Mouse (Mus musculus) layer of hippocampus, postnatal 36 days (tissue): ENCODE results near the gene Slc24a3. TPM values are rescaled to one million over a fixed set of nuclear protein-coding genes. Genes with fewer than 3 reads are reported as not detected.
A peak's percentile ranks its signal among the peaks of the same experiment; 100 is the strongest.

Source experiments
- DNase-seq, 2 experiments: peaks; one replicate each; pipeline ENCODE4 v3.0.0; 2022
- total RNA-seq, 2 experiments: library from RNA; stranded (reverse); gene quantifications; 2 replicates each; pipeline ENCODE4 v1.2.3; 2021

Gene Slc24a3
- total RNA-seq, 2 experiments from 2014 or later: 182 to 185 TPM

DNA sequence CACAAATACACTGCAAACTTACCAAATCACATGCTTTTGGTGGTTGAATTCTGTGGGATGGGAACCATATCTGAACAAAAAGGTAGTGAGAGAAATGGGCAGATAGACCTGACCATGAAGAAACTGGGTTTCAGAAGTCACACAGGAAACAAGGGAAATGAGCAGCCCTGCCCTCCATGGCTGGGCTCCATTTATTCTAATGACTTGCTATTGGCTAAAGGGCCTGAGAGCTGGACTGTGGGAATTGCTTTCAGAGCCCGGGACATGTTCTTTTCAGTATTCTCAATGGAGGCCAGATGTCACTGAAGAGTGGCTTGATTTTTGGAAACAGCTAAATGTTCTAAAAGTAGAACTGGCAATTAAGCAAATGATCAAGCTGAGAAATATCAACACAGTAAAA is 120.9 kb downstream of the Slc24a3 start:
- peak in 1 of 2 experiments; percentile 8 for DNase-seq

DNA sequence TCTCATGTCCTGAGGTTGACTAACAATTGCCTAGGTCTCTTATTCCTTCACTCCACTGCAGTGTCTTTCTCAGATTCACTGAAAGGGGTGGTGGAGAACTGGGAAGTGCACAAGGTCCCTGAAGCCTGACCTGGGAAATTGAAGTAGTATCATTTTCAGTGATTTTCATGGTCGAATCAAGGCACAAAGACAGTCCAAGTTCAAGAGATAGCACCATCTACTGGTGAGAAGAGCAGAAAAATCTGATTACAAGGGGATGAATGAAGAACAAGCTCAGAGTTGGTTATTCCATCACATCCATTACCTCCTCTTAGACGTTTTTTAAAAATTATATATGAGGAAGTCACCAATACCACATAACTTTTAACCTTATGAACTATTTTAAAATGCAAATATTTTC is 123.9 kb downstream of the Slc24a3 start:
- DNase-seq: no peak

DNA sequence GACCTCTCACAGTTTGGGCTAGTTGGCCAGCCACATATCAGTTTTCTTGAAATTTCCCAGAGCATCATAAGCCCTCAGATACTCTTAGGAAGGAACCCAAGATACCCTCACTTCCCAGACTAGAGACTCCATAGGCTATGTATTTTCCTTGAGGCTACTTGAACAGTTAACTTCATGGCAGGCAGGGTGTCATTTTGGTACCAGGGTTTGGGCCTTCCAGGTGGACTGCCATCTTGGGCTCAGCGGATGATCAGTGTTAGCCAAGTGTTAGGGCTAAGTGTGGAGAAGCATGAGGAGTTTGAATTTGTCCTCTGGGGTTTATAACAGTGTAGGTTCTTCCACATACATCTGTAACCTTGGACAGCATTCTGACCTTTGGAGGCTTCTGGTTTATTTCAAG is 124.6 kb downstream of the Slc24a3 start:
- no peak for DNase-seq

DNA sequence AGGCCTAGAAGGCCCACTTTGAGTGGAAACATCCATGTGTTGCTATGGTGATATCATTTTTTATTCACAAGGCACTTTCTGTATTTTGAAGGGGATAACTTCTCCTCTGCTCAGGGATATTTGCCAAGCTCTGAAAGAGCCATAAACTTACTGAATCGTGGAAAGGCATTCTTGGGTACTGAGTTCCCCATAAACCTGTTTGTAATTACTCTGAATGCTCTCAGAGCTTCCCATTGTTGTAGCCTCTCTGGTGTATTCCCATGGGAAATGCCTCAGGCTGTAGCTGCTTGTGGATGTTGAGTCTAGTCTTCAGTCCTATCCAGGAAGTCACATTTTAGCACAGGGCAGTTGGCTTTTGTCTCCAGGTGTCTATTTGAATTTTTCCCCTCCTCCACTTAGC is 125.3 kb downstream of the Slc24a3 start:
- no peak for DNase-seq

DNA sequence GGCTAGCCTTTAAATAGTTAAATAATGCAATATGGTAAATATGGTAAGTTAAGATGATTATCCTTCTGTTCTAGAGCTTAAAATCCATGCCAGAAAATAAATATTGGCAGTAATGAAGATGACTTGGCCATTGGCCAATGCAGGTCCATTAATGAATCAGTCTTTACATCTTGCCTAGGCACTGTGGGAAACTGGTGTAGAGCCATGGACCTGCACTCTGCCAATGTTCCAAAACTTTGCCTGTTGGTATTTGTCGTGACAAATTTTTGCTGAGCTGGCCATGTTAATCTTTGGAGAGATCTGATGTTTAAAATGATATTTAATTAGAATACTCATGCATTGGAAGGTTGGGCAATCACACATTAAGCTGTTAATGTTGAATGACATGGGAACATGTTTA is 129.4 kb downstream of the Slc24a3 start:
- no peak for DNase-seq

DNA sequence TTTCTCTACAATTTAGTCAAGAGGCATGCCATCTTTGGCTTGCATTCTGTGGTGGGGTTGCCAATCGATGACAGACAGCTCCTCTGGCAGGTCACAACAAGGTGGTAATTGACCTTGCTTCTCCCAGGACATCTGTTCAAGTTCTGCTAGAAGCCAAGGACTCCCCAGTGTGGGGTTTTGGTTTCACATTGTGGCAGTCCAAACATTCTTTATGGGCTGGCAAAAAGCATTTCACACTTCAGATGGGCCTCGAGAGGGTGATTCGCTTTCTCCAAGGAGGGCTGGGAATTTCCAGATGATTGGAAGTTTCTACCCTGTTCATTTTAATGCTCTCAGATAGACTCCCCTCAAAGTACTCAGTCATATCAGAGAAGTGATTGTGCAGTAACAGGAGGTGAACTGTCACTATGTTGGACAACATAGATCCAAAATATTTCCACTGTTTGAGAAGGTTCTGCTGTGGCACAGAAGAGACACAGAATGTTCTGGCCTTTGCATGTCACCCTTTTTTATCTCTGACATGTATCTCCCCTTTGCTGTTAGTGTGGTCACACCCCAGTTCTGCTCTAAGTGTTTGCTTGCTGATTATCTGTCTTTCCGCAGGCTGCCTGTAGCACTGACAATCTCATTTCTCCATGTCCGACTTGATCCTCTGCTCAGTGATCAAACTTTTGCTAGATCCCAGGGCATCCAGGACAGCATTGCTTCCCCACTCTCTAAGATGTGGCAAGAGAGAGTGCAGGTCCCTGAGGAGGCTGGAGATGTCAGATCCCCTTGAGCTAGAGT is 132.6 kb downstream of the Slc24a3 start:
- DNase-seq: no peak

DNA sequence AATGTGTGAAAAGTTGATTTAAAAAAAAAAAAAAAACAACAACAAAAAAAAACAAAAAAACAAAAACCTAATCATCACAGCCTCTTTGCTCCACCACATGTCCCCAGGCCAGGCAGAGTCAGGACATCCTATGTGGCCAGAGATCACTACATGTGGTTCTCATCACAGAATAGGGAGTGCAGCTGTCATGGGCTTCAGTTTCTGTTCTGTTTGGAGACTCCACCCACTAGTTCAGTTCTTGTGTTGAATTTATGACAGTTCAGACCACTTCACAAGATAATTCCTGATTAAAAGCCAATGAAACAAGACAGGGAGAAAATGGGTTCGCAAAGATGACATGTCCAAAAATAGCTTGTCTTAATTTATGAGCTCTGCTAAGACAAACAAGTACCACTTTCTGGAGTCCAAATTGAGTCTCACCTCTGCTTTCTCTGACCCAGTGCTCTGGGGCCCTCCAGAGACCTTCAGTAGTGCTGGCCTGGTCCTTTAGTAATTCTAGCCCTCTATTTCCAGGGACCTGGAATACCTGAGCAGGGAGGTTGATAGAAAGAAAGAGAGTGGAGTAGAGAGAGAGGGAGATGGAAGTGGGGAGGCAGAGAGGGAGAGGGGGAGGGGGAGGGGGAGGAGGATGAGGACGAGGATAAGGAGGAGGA is 139.8 kb downstream of the Slc24a3 start:
- DNase-seq: no peak

DNA sequence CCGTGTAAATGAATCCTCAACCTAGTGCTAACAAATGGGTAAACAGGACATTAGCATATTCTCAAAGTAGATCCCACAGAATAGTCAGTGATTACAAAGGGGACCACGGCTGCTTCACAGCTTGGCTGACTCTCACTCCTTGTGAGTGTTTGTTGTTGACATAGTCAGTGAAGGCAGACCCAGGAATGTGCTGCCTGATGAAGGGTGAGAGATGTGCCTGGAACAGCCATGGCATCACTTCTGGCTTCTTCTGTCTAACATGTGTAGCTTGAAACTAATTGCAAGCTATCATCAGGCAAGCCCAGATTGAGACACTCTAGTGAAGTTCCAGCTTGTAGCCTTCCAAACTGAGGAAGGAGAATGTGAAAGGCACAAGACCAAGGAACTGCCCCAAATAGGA is 151.4 kb downstream of the Slc24a3 start:
- DNase-seq: no peak

DNA sequence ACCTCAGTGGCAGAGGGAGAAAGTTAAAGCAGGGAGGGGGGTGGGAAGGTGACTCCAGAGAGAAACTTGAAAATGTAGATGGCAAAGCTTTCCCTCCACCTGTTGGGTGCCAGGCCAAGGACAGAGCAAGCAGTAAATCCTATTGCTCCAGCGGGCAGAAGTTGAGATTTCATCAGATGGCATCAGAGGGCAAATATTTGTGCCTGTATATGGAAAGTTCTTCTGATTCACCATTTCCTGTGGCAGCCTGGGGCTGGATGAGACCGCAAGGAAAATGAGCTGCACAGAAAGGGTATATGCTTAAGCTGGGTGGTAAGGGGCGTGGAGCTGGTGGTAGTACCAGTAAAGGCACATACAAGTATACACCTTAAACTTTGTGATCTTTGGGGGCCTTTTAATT is 153.7 kb downstream of the Slc24a3 start:
- no peak for DNase-seq

DNA sequence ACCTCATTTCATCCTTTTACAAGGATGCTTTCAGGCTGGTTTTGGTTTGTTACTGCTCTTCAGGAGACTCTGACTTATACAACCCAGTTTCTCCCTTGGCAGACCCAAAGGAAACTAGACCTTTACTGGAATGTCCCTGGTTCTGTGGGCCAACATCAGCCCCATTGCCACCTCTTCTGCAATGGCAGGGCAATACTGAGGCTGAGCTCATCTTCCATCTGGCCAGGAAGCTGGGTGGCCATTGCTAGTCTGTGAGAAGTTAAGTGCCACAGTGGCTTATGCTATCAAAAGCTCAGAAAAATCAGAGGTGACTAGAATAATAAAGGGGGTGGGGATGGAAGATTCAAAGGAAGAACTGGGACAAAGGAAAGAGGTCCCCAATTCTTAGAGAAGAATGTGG is 154.2 kb downstream of the Slc24a3 start:
- no peak for DNase-seq

DNA sequence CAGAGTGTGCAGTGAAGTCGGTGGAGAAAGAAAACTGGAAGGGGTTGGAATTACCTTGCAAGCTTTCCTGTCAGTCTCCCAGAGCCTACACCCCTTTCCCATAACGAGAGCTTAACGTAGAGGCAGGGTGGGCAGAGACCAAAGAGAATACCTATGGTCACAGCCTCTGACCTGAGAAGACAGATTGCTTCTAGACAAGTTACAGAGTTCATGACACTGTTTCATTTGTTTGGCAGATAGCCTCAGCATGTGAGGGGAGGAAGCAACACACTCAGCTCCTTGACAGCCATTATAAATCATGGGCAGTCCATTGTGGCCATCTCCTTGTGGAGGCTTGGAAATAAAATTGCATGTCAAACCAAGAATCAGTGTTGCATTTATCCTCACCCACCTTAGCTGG is 156.9 kb downstream of the Slc24a3 start:
- DNase-seq: no peak

DNA sequence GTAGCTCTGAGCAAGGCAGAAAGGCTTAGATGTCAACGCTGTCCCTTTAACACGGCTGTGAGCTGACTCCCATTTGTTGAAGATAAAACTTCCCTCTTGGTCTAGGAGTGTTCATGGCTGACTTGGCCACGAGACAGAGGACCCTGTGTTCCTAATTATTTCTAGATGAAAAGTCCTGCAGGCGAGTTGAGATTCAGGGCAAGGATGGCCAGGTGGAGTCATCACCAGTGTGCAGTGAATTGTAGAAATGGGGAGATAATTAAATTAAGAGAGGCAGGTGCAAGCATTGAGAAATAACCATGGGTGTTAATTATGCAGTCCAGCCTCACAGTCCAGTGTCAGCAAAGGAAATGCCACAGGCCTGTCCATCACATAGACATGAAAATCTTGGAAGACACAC is 158.3 kb downstream of the Slc24a3 start:
- DNase-seq: no peak

DNA sequence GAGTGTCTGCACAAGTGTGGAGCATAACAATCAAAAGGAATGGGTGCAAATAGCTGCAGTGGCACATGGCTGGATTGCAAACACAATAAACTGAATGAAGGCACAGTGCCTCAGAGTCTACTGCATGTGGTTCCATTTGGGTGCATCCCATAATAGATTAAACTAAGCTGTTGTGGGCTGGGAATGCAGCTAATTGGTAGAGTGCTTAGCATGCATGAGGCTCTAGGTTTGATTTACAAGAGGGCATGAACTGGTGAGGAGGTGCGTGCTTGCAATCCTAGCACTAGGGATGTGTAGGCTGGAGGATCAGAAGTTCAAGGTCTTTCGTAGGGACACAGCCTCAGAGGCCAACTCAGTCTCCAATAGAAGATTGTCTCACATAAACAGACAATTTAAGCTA is 159.0 kb downstream of the Slc24a3 start:
- DNase-seq: no peak

DNA sequence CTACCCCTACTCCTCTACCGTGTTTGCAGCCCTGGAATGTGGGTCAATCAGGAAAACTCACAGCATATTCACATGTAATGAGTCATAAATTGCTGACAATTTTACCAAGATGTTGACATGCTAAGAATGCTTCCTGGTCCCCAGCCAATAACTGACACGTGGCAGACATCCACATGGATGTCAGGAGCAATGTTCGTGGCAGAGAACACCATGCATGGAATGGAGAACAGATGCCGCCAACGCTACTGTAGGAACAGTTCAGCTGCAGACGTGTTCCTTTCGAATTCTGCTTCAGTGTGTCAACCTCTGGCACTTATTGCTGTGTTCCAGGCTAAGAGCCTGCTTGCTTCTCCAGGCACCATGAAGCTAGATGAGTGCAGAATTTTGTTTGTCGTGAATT is 162.2 kb downstream of the Slc24a3 start:
- DNase-seq: peak; percentile 41 to 48

DNA sequence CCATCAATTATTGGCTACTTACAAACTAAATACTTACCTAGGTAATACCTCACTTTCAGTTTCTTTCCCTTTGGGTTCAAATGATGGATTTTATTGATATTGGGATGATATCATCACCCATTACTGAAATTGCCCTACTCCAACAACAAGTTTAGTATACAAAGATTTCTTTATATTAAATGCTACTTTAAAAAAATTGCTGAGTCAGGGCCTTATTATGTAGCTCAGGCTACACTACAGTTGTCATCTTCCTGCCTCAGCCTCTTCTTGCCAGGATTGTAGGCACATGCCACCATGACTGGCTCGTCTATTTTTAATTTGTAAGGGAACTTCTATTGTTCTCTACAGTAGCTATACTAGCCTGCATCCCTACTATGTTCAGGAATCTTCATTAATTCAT is 164.0 kb downstream of the Slc24a3 start:
- no peak for DNase-seq

DNA sequence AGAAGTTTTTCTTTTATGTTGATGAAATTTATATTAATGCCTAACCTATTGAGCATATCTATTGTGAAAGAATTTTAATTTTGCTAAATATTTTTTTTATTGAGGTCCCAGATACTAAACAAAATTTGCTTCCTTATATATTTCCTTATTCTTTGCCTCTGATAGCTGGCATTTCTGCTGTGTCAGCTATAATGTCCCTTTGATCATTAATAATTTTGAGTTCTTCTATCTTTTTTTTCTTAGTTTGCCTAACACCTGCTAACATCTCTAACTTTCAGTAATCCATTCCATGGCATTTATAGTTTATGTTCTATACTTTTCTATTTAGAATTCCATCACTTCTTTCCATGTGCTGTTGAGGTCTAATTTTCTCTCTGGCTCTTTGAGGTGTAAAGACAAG is 165.9 kb downstream of the Slc24a3 start:
- no peak for DNase-seq

DNA sequence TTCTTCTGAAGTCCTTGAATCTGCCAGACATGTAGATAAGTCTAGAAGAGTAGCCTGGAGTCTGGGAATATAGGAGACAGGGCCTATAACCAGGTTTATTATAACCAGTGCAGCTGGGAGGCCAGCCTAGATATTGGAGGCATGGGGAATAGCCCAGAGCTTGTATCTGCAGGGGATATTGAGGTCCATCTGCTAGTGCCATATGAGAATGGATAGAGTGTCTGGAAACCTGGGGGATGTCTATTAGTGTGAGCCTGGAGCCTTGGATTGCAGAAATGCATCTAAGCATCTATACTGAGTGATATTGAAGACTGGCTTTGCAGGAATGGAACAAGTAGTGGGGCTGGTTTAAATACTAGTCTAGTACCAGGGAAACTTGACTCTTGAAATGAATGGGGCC is 168.9 kb downstream of the Slc24a3 start:
- DNase-seq: no peak

DNA sequence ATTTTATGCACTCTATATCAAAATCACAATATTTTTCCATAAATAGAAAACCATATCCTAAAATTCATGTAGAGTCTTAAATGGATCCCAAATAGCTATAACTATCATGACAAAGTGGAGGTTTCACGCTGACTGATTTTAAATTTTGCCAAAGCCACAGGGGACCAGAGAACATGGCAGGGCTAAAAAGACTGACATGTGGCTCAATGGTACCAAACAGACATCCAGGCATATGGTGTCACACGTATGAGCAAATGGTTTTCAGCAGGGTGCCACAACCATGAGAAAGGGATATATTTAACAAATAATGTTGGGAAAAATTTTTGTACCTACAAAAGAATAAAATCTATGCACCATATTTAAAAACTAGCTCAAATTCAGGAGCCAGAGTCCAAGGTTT is 173.3 kb downstream of the Slc24a3 start:
- no peak for DNase-seq

DNA sequence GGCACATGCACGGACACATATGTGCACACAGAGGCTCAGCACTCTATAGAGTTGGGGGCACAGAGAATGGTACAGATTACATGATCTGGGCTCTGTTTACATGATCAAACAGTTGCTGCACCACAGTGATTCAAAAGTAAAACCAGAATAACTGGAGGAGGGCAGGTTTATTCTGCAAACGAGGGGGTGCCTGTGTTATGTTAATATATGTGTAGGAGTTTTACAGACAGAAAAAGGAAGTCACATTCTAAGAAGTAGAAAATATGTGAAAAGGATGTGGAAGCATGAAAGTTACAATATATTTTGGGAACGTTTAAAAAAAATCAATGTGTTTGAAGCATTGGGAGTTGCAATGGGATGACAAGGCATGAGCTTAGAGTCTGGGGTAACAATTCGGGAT is 175.4 kb downstream of the Slc24a3 start:
- no peak for DNase-seq

DNA sequence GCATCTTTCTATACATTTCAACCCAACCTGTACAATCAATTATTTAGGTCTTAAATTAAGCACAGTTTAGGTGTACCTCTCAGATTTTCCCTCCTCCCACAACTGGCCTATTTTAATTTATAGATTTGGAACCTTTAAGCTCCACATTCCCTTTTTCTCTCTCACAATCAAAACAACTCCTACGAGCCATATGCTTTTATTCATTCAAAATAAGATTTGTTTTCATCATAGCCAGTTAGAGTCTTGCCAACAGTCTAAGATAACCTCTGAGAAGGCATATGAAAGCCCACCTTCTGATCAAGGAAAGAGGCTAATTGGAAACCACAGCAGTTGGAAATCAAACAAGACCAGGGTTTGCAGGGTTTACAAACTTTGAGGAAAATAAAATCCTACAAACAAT is 177.0 kb downstream of the Slc24a3 start:
- DNase-seq: no peak

DNA sequence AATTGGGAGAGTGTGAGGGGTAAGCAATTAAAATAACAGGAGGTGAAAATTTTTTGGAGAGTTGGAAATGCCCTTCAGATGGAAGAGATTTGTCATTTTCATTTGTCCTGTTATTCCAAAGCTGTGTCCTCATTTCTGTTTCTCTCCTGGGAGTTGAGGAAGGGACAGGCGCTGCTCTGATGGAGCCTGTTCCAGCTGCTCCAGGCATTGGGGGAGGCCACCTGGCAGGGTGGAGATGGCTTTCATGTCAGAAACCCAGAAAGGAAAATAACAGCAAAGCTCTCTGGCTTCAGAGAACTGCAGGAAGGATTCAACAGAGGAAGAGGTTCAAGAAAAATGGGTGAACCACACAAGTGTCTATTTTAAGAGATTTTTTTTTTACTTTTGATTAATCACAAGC is 186.2 kb downstream of the Slc24a3 start:
- no peak for DNase-seq

DNA sequence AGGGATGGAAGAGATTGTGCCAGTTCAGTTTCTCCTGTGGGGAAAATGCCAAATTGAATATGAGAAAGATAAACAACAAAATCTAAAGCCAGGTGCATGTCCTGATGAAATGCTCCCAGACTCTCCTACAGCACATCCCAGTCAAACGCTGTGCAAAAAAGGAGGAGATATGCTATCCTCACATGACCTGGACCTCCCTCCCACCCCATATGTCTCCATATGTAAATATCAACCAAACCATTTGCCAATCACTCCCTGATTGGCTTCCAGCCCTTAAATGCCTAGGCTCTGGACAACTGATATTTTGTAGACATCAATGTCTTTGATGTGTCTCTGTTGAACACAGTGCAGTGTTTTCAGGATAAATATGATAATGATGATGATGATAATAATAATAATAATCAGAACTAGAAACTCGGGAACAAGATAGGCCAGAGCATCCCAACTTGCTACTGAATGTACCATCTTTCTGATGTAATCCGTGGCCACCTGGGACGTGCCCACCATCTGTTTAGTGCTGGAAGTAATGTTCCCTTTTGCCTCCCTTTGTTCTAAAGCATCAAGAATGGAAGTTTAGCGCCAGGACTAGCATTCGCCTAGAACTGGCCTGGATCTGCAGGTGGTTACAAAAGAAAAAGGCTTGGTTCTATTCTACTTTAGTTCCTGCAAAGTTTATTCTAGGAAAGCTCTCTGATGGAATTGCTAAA is 190.8 kb downstream of the Slc24a3 start:
- no peak for DNase-seq

DNA sequence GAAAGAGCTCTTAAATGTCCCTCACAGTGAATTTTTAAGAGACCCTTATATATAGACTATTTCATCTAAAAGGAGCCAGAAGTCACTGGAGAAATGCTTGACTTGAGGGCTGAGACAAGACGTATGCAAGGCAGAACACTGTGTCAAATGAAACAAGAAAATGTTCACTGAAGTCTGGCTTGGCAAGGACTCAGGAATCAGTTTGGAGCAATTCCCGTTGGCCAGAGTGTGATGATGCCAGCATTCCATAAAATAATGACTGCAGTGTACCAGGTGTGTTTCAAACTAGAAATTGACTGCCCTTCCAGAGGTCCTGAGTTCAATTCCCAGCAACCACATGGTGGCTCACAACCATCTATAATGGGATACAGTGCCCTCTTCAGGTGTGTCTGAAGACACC is 196.1 kb downstream of the Slc24a3 start:
- no peak for DNase-seq

DNA sequence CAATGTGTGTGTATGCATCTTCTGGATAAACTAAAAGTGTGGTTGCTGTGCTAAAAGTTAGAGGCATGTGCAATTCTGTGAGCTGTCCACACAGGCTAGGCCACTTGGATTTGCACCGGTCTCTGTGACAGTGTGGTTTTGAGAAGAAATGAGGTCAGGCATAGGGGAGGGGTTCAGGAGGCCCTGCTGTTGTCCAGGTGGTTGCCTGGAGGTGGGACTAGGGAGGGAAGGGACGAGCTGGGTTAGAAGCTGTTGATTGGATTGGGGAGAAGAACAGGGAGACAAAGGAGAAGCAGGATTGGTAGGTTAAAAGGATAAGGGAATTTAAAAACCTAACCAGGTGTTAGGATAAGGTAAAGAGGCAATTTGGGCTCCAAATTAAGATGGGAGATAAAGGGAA is 201.1 kb downstream of the Slc24a3 start:
- no peak for DNase-seq
